Mouse (Mus musculus) CH12.LX (cell line): ENCODE measurements around the gene H2-Q10.
A peak's percentile ranks its signal among the peaks of the same experiment; 100 is the strongest.

Experiments used
- CHD1 ChIP-seq: IDR thresholded peaks from 2 replicates; pipeline ENCODE4 v1.6.1; 2012; ENCODE audit warnings: low read depth, low read length, improper control_type of control experiment, inconsistent platforms
- CHD2 ChIP-seq: IDR thresholded peaks from 2 replicates; pipeline ENCODE4 v1.6.1; 2011; ENCODE audit warnings: low read length, improper control_type of control experiment
- CTCF ChIP-seq, 2 experiments: IDR thresholded peaks in 1 of 2; conservative IDR thresholded peaks in 1 of 2; 2 replicates each; pipeline ENCODE4 v1.5.1; 2011 to 2012; ENCODE audit warnings: low read depth in 2 of 2, low read length in 2 of 2, improper control_type of control experiment in 1 of 2, inconsistent platforms in 1 of 2, mild to moderate bottlenecking in 1 of 2, moderate library complexity in 1 of 2
- E2F4 ChIP-seq: IDR thresholded peaks from 2 replicates; pipeline ENCODE4 v1.6.1; 2011; ENCODE audit warnings: low read depth, low read length, improper control_type of control experiment; ENCODE audit not compliant: insufficient replicate concordance
- ETS1 ChIP-seq: conservative IDR thresholded peaks from 2 replicates; pipeline ENCODE4 v1.6.1; 2012; ENCODE audit warnings: low read depth, mild to moderate bottlenecking, inconsistent platforms, low read length, improper control_type of control experiment, moderate library complexity
- PAX5 ChIP-seq: IDR thresholded peaks from 2 replicates; pipeline ENCODE4 v1.6.1; 2012; ENCODE audit warnings: low read length, inconsistent platforms, mixed read lengths
- POLR2A ChIP-seq: IDR thresholded peaks from 2 replicates; pipeline ENCODE4 v1.6.1; 2011; ENCODE audit warnings: low read depth, mild to moderate bottlenecking, improper control_type of control experiment, low read length
- RAD21 ChIP-seq: IDR thresholded peaks from 2 replicates; pipeline ENCODE4 v1.6.1; 2011; ENCODE audit warnings: low read depth, mild to moderate bottlenecking, low read length, improper control_type of control experiment, moderate library complexity
- SIN3A ChIP-seq: IDR thresholded peaks from 2 replicates; pipeline ENCODE4 v1.6.1; 2012; ENCODE audit warnings: low read length, improper control_type of control experiment, inconsistent platforms
- TBP ChIP-seq: conservative IDR thresholded peaks from 2 replicates; pipeline ENCODE4 v1.6.1; 2011; ENCODE audit warnings: low read depth, low read length, improper control_type of control experiment
- UBTF ChIP-seq: IDR thresholded peaks from 2 replicates; pipeline ENCODE4 v1.6.1; 2012; ENCODE audit warnings: low read depth, mild to moderate bottlenecking, inconsistent platforms, low read length, improper control_type of control experiment, moderate library complexity
- USF1 ChIP-seq: IDR thresholded peaks from 2 replicates; pipeline ENCODE4 v1.6.1; 2014; ENCODE audit warnings: low read depth, mild to moderate bottlenecking, inconsistent platforms, low read length, improper control_type of control experiment
- ZNF384 ChIP-seq: IDR thresholded peaks from 2 replicates; pipeline ENCODE4 v1.6.1; 2012; ENCODE audit warnings: low read depth, low read length, improper control_type of control experiment, inconsistent platforms

DNA sequence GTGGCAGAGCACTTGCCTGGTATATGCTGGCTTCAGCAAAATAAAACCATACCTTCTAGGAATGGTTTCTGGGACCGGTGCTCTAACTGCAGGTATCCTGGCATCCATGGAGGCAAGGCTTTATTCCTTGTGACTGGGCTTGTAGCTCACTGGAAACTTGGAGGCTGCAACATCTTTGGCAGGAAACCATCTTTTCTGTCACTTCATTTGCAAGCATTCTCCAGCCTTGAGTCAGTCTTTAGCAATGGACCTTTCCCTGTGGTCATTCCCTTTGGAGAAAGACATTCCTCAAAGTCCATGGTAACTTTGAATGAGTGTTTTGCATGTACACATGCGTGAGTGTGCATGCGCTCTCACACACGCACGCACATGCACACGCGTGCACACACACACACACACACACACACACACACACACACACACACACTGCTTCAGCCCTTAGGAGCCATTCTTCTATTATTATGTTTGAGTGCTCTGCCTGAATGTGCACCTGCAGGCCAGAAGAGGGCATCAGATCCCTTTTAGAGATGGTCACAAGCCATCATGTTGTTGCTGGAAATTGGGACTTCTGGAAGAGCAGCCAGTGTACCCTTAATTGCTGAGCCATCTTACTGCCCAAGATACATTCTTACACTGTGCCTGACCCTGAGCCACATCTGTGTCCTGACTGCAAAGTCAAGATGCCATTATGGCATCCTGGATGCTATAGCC, 43.2 kb downstream of the H2-Q10 start:
- TF ChIP-seq POLR2A (no peak), CHD1 (no peak), CTCF (conservative IDR thresholded peaks at IDR 0.05 in 1 of 2, IDR thresholded peaks at IDR 0.05 in 1 of 2; ENCODE audit: low read depth in 2 of 2, low read length in 2 of 2) (peak in 1 of 2 experiments; percentile 50; a peak in 2 of 4 replicates), SIN3A (no peak), ETS1 (no peak), TBP (no peak), UBTF (no peak), USF1 (no peak), ZNF384 (no peak), CHD2 (no peak), E2F4 (no peak), PAX5 (no peak), RAD21 (peak; percentile 20)
